Mouse (Mus musculus) heart, postnatal 0 days (tissue): Measurements from ENCODE around the gene Gpm6a.

Experiments
- CTCF ChIP-seq: IDR thresholded peaks from 2 replicates; pipeline ENCODE4 v1.5.1; 2016; ENCODE audit warnings: antibody characterized with exemption, control low read depth, low read depth
- EP300 ChIP-seq: IDR thresholded peaks from 2 replicates; pipeline ENCODE4 v1.6.1; 2016; ENCODE audit warnings: antibody characterized with exemption, low read depth

DNA sequence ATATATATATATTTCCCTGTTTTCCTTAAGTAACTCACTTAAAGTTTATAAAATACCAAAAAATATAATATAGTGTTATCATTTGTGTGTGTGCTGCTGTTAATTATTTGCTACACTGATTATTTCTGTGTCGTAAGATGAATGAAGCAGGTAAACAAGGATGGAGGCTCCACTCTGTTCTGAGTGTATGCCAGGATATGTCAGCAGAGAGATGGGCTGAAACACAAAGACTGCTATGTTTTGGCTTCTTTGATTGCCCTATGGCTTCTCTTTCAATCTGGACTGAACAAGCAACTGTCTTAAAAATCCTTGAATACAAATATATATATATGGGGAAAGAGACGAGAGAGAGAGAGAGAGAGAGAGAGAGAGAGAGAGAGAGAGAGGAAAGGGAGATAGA, 1.3 kb upstream of the Gpm6a start:
- TF ChIP-seq CTCF = no peak
- TF ChIP-seq EP300 = no peak
